Mouse (Mus musculus): ENCODE data around the gene Plekhb2. TPM values are rescaled to one million over a fixed set of nuclear protein-coding genes. Genes with fewer than 3 reads are reported as not detected.

The Plekhb2 gene
- polyA plus RNA-seq, 1 experiment, result 0.08 TPM

GRCm38 (mm10) chr1:34859761-34860160 is 10.0 kb downstream of the Plekhb2 start:
- peaks cover 17% of the 10 kb centered on the region for H3K36me3 ChIP-seq (ENCODE audit: control insufficient read depth)
- H3K27me3 ChIP-seq (ENCODE audit: control insufficient read depth), result no peaks in the 10 kb centered on the region
- H3K9me3 ChIP-seq (ENCODE audit: control insufficient read depth, low read length), result no peaks in the 10 kb centered on the region
- no peak for TF ChIP-seq GATA1 (IDR thresholded peaks at IDR 0.05; ENCODE audit: low read length)
- TF ChIP-seq TAL1 (IDR thresholded peaks at IDR 0.05; ENCODE audit: low read length), result no peak
- peaks cover 3% of the 10 kb centered on the region; the same call in 1 of the 2 replicates for H3K4me1 ChIP-seq (ENCODE audit: control insufficient read depth)
- no peak overlapping the region for H3K4me3 ChIP-seq (replicated peaks)

DNA sequence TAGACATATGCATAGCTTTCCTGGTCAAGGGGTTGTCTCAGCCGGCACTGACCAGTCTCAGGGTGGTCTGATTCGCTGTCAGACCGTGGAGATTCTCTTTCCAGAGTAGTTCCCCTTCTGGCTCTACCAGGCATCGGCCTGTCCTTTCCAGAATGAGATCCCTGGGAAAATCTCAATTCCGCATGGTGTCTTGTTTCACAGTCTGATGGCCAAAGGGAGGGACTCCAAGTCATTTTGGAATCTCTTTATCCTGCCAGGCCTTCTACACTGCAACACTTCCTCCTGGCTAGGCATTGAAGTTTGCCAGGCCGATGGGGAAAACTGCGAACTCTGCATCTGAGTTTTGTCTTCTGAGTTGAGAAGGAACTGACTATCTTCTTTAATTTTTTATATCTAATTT is 10.4 kb downstream of the Plekhb2 start:
- Histone ChIP-seq H3K4me1 (ENCODE audit: control insufficient read depth) (peaks cover 3% of the 10 kb centered on the region; the same call in 1 of the 2 replicates), H3K9me3 (ENCODE audit: control insufficient read depth, low read length) (no peaks in the 10 kb centered on the region), H3K4me3 (replicated peaks) (no peak overlapping the region), H3K27me3 (ENCODE audit: control insufficient read depth) (no peaks in the 10 kb centered on the region), H3K36me3 (ENCODE audit: control insufficient read depth) (peaks cover 17% of the 10 kb centered on the region)
- TF ChIP-seq TAL1 (IDR thresholded peaks at IDR 0.05; ENCODE audit: low read length), result no peak
- TF ChIP-seq GATA1 (IDR thresholded peaks at IDR 0.05; ENCODE audit: low read length), result no peak

GRCm38 (mm10) chr1:34862877-34863276 is 13.1 kb downstream of the Plekhb2 start:
- Histone ChIP-seq H3K27me3 (ENCODE audit: control insufficient read depth) (no peaks in the 10 kb centered on the region), H3K4me1 (ENCODE audit: control insufficient read depth) (peaks cover 14% of the 10 kb centered on the region), H3K36me3 (ENCODE audit: control insufficient read depth) (peaks cover 17% of the 10 kb centered on the region), H3K9me3 (ENCODE audit: control insufficient read depth, low read length) (no peaks in the 10 kb centered on the region), H3K4me3 (replicated peaks) (no peak overlapping the region)
- TF ChIP-seq TAL1 (IDR thresholded peaks at IDR 0.05; ENCODE audit: low read length) (no peak), GATA1 (IDR thresholded peaks at IDR 0.05; ENCODE audit: low read length) (no peak)

GRCm38 (mm10) chr1:34863323-34863722 is 13.5 kb downstream of the Plekhb2 start:
- Histone ChIP-seq H3K36me3 (ENCODE audit: control insufficient read depth) (peaks cover 17% of the 10 kb centered on the region), H3K4me3 (replicated peaks) (no peak overlapping the region), H3K4me1 (ENCODE audit: control insufficient read depth) (peaks cover 14% of the 10 kb centered on the region), H3K9me3 (ENCODE audit: control insufficient read depth, low read length) (no peaks in the 10 kb centered on the region), H3K27me3 (ENCODE audit: control insufficient read depth) (no peaks in the 10 kb centered on the region)
- TF ChIP-seq GATA1 (IDR thresholded peaks at IDR 0.05; ENCODE audit: low read length), result no peak
- TF ChIP-seq TAL1 (IDR thresholded peaks at IDR 0.05; ENCODE audit: low read length), result no peak

DNA sequence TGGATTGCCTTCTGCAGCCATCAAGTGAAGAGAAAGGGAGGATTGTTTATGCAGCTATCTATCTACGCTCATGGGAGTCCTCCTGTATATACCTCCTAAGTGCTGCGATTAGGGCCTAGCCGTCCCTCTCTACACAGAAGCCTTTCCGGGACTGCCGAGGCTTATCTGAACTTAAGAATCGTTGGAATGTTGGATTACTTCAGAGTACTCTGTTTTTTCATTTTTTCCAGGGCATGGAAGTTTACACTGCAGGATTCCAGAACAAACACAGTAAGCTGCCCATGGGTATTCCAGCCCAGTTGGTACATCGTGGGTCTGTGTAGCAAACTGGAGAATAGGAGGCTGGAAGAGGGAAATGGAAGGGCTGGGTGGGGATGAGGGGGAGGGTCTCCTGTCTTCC is 14.5 kb downstream of the Plekhb2 start:
- peaks cover 24% of the 10 kb centered on the region for H3K36me3 ChIP-seq (ENCODE audit: control insufficient read depth)
- no peak overlapping the region for H3K4me3 ChIP-seq (replicated peaks)
- H3K27me3 ChIP-seq (ENCODE audit: control insufficient read depth), result no peaks in the 10 kb centered on the region
- peaks cover 13% of the 10 kb centered on the region for H3K4me1 ChIP-seq (ENCODE audit: control insufficient read depth)
- TF ChIP-seq GATA1 (IDR thresholded peaks at IDR 0.05; ENCODE audit: low read length) (no peak), TAL1 (IDR thresholded peaks at IDR 0.05; ENCODE audit: low read length) (no peak)
- no peaks in the 10 kb centered on the region for H3K9me3 ChIP-seq (ENCODE audit: control insufficient read depth, low read length)

DNA sequence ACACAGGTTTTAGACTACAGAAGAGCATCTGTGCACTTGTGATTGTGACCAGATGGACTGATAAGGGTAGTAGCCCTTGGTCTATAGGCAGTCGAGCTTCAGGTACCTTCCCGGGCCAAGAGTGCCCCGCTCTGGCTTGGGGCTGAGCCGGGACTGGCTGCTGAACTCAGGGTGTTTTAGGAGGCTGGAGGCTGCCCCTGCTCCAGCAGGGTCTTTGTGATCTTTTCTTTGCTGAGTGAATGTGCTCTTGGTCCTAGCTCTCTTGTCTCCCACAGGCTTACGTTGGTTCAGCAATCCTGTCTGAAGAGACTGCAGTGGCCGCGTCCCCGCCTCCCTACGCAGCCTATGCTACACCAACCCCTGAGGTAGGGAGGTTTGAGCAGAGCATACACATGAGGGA is 16.1 kb downstream of the Plekhb2 start:
- H3K36me3 ChIP-seq (ENCODE audit: control insufficient read depth), result peaks cover 30% of the 10 kb centered on the region

DNA sequence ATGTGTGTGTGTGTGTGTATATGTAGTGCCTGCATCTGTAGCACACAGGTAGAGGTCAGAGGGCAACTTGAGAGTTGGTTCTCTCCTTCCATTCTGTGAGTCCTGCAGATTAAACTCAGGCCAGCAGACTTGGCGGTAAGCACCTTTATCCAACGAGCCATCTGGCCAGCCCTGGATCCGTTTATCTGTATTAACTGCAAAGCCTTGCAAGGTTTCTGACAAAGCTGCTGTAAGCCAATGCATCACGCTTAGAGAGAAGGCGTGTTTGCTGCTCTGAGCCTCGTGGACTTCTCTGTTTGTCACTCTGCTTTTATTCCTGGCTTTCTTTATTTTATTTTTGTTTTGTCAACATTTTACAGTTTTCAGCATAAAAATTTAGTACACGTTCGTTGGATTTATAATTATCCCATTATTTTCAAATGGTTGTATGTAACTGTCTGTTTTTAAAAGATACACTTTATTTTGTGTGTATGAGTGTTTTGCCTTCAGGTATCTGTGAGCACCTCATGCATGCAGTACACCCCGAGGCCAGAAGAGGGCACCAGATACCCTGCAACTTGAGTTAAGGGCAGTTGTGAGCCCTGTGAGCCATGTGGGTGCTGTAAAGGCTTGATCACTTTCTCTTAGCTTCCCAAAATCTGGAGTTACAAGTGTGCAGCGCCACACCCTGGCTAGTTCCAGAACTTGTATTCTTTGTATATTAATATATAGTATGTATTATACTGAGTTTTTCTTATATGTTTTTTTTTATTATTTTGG is 17.2 kb downstream of the Plekhb2 start:
- Histone ChIP-seq H3K36me3 (ENCODE audit: control insufficient read depth) (peaks cover 32% of the 10 kb centered on the region), H3K9me3 (ENCODE audit: control insufficient read depth, low read length) (no peaks in the 10 kb centered on the region), H3K4me1 (ENCODE audit: control insufficient read depth) (peaks cover 13% of the 10 kb centered on the region), H3K27me3 (ENCODE audit: control insufficient read depth) (no peaks in the 10 kb centered on the region), H3K4me3 (replicated peaks) (no peak overlapping the region)
- TF ChIP-seq TAL1 (IDR thresholded peaks at IDR 0.05; ENCODE audit: low read length), result no peak
- TF ChIP-seq GATA1 (IDR thresholded peaks at IDR 0.05; ENCODE audit: low read length), result no peak

More for the DNA sequence above, 16.1 kb downstream of the Plekhb2 start:
- H3K4me1 ChIP-seq (ENCODE audit: control insufficient read depth), result peaks cover 13% of the 10 kb centered on the region
- no peak overlapping the region for H3K4me3 ChIP-seq (replicated peaks)
- H3K9me3 ChIP-seq (ENCODE audit: control insufficient read depth, low read length), result no peaks in the 10 kb centered on the region
- TF ChIP-seq TAL1 (IDR thresholded peaks at IDR 0.05; ENCODE audit: low read length) (no peak), GATA1 (IDR thresholded peaks at IDR 0.05; ENCODE audit: low read length) (no peak)
- no peaks in the 10 kb centered on the region for H3K27me3 ChIP-seq (ENCODE audit: control insufficient read depth)

GRCm38 (mm10) chr1:34867574-34867955 is 17.8 kb downstream of the Plekhb2 start:
- Histone ChIP-seq H3K36me3 (ENCODE audit: control insufficient read depth) (peaks cover 28% of the 10 kb centered on the region), H3K27me3 (ENCODE audit: control insufficient read depth) (no peaks in the 10 kb centered on the region), H3K9me3 (ENCODE audit: control insufficient read depth, low read length) (no peaks in the 10 kb centered on the region), H3K4me3 (replicated peaks) (no peak overlapping the region), H3K4me1 (ENCODE audit: control insufficient read depth) (peaks cover 13% of the 10 kb centered on the region)
- TF ChIP-seq TAL1 (IDR thresholded peaks at IDR 0.05; ENCODE audit: low read length) (no peak), GATA1 (IDR thresholded peaks at IDR 0.05; ENCODE audit: low read length) (no peak)

GRCm38 (mm10) chr1:34868391-34868790 is 18.6 kb downstream of the Plekhb2 start:
- peaks cover 21% of the 10 kb centered on the region for H3K36me3 ChIP-seq (ENCODE audit: control insufficient read depth)
- H3K27me3 ChIP-seq (ENCODE audit: control insufficient read depth), result no peaks in the 10 kb centered on the region
- H3K9me3 ChIP-seq (ENCODE audit: control insufficient read depth, low read length), result no peaks in the 10 kb centered on the region

More at GRCm38 (mm10) chr1:34868391-34868790, 18.6 kb downstream of the Plekhb2 start:
- no peak overlapping the region for H3K4me3 ChIP-seq (replicated peaks)
- peaks cover 13% of the 10 kb centered on the region for H3K4me1 ChIP-seq (ENCODE audit: control insufficient read depth)
- no peak for TF ChIP-seq GATA1 (IDR thresholded peaks at IDR 0.05; ENCODE audit: low read length)
- TF ChIP-seq TAL1 (IDR thresholded peaks at IDR 0.05; ENCODE audit: low read length), result no peak

All from erythroblast, embryonic 14.5 days (primary cell).